Mouse (Mus musculus): ENCODE results near the gene Kif17. TPM values are rescaled to one million over a fixed set of nuclear protein-coding genes. Genes with fewer than 3 reads are reported as not detected.

The Kif17 gene
- polyA plus RNA-seq, 1 experiment: 0.51 TPM

DNA sequence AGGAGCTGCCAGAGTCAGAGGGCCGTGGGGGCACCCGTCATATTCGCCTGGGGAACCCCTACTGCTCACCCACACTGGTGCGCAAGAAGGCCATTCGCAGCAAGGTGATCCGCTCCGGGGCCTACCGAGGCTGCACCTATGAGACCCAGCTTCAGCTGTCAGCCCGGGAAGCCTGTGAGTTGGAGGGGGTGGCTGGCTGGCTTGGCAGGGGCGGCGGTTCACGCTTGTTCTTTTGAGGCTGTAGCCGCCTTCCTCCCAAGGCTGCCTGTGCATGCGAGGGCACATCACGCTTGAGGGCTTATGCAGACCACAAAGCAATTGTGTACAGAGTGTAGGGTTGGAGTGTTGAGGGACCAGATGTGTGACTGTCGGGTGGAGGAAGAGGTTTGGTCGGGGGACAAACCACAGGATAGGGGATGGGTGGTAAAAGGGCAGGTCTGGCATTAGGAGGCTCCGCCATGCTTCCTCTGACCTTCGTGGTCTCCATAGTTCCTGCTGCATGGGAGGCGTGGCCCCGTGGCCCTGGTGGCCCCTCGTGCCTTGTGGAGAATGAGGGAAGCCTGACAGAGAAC, 7.0 kb downstream of the Kif17 start:
- Histone ChIP-seq H3K4me1 (ENCODE audit: control insufficient read depth, insufficient read depth, low read length) (peaks cover 2% of the 10 kb centered on the region; the same call in 1 of the 2 replicates), H3K27ac (ENCODE audit: insufficient read depth, low read length) (no peak overlapping the region), H3K4me3 (ENCODE audit: insufficient read depth, low read length) (no peak overlapping the region)
- TF ChIP-seq POLR2A (IDR thresholded peaks at IDR 0.05; ENCODE audit: low read depth, low read length) (no peak), CTCF (IDR thresholded peaks at IDR 0.05; ENCODE audit: borderline replicate concordance, insufficient read depth, low read length) (no peak)

DNA sequence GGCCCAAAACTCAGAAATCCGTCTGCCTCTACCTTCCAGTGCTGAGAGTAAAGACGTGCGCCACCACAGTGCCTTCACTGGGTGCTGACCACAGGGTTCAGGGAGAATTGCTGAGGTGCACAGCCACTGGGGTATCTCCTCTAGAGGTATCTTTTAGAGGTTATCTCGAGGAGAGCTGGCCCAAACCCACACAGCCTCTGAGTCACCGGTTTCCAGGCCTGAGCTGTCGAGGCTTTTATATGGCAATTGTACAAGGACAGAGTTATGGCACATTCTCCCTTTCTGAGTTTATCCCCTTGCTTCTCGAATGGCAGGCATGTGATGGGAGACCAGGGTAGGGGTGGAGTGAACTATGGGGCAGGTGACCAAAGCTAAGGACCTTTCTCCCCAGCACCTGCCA, 8.4 kb downstream of the Kif17 start:
- TF ChIP-seq CTCF (IDR thresholded peaks at IDR 0.05; ENCODE audit: borderline replicate concordance, insufficient read depth, low read length): no peak
- TF ChIP-seq POLR2A (IDR thresholded peaks at IDR 0.05; ENCODE audit: low read depth, low read length): no peak
- H3K4me1 ChIP-seq (ENCODE audit: control insufficient read depth, insufficient read depth, low read length): no peaks in the 10 kb centered on the region

DNA sequence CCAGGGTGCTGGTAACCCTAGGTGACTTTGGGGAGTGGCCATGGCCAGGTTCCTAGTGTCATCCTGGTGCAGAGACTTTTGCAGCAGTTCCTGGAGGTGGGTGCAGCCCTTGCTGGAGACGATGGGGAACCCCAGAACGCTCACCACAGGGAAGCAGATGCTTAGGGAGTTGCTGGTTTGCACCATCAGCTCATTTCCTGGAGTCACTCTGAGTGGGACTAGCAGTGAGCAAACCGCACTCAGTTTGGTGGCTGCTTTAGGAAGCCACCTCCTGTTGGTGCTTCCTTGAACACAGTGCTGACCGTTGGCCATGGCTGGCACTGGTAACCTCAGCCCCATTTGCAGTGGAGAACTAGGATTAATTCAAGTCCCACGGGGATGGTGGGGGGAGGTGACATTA, 9.2 kb downstream of the Kif17 start:
- H3K4me1 ChIP-seq (ENCODE audit: control insufficient read depth, insufficient read depth, low read length): no peaks in the 10 kb centered on the region
- no peak overlapping the region for H3K27ac ChIP-seq (ENCODE audit: insufficient read depth, low read length)
- TF ChIP-seq CTCF (IDR thresholded peaks at IDR 0.05; ENCODE audit: borderline replicate concordance, insufficient read depth, low read length) (no peak), POLR2A (IDR thresholded peaks at IDR 0.05; ENCODE audit: low read depth, low read length) (no peak)
- H3K4me3 ChIP-seq (ENCODE audit: insufficient read depth, low read length): no peak overlapping the region

More for the DNA sequence above, 8.4 kb downstream of the Kif17 start:
- no peak overlapping the region for H3K4me3 ChIP-seq (ENCODE audit: insufficient read depth, low read length)
- H3K27ac ChIP-seq (ENCODE audit: insufficient read depth, low read length): no peak overlapping the region

DNA sequence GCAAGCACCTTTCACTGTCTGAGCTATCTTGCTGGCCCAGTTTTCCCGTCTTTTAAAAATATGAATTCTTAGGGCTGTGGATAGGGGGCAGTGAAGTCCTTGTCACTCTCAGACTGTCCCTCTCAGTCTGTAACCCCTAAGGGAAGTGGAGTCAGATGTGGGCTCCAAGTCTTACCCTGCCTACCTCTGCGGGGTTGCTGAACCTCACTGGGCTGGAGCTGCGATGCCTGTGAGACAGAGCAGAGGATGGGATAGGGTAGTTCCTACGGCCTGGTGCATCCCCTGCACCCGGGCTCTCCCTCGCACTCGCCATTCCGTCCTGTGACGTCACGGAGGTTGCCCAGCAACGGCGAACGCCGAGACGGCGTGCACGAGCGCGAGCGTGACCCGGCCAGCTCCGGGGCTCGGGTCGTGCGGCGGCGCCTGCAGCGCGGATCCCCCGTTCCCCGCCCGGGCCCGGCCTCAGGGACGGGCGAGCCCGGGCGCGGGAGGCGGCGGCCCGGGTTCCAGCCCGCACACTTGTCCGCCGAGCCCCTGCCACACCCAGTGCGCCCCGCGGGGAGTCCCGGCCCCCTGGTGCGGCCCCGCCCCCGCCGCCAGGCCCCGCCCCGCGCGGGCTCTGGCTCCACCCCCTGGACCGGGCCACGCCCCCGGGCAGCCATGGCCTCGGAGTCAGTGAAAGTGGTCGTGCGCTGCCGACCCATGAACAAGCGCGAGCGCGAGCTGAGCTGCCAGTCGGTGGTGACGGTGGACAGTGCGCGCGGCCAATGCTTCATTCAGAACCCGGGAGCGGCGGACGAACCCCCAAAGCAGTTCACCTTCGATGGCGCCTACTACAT, 11.8 kb downstream of the Kif17 start:
- peak overlapping the region; percentile 59 for H3K4me3 ChIP-seq (ENCODE audit: insufficient read depth, low read length)
- TF ChIP-seq POLR2A (IDR thresholded peaks at IDR 0.05; ENCODE audit: low read depth, low read length) (peak; percentile 65), CTCF (IDR thresholded peaks at IDR 0.05; ENCODE audit: borderline replicate concordance, insufficient read depth, low read length) (no peak)
- no peaks in the 10 kb centered on the region for H3K4me1 ChIP-seq (ENCODE audit: control insufficient read depth, insufficient read depth, low read length)
- H3K27ac ChIP-seq (ENCODE audit: insufficient read depth, low read length): no peak overlapping the region

DNA sequence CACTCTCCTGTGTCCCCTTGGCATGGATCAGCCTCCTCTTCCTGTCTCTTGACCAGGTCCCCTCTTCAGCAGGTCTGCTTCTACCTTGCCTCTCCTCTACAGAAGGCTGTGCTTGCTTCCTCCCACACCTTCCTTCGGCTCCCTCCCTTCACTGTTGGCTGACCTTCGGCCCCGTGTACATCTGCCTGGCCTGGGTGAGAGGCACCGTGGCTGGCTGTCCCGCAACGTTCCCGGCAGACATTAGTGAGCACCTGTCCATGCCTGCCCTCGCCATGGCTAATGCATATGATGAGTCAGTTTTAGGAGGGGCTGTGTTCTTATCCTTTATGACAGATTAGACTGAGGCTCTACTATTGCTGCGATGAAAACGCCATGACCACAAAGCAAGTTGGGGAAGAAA, 17.6 kb downstream of the Kif17 start:
- Histone ChIP-seq H3K4me1 (ENCODE audit: control insufficient read depth, insufficient read depth, low read length) (no peaks in the 10 kb centered on the region), H3K4me3 (ENCODE audit: insufficient read depth, low read length) (no peak overlapping the region), H3K27ac (ENCODE audit: insufficient read depth, low read length) (no peak overlapping the region)
- no peak for TF ChIP-seq CTCF (IDR thresholded peaks at IDR 0.05; ENCODE audit: borderline replicate concordance, insufficient read depth, low read length)
- no peak for TF ChIP-seq POLR2A (IDR thresholded peaks at IDR 0.05; ENCODE audit: low read depth, low read length)

DNA sequence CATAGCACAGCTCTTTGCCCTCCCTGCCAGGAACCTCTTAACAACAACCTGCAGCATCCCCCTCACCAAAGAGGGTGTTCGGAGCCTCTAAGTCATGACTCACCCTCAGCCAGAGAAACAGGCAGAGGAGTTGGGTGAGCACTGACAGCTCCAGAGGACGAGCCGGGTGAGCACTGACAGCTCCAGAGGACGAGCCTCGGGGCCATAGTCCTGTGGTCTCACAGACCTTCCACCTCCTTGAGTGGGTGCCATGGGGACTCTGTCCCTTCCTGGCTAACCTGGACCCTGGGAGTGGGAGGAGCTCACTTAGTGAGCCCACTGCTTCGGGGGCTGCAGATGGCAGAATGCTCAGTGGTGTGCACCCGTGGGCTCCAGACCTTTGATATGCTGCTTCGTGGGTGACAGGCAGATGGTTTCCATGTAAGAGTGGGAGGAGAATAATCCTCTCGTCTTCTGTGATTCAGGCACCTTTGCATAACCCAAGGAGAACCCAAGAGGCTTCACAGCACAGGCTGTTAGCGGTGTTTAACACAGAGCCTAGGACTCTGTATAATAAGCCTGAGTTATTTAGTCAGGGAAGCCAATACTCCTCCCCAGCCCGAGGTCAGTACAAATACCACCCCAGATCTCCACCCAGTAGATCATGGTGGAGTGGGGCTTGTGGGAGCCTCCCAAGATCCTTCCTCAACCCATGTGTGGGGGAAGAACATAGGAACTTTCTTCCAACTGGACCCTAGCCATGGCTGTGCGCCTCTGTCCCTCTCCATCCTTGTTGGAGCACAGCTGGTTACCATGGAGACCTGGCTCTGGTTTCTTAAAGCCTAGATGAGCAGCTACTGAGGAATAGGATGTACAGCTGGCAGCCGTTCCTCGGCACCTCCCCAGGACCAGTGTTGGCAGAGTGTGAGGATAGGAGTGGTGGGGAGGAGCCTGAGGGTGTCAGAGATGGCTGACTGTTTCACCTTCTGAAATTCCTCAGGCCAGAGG, 22.1 kb downstream of the Kif17 start:
- H3K27ac ChIP-seq (ENCODE audit: insufficient read depth, low read length): no peak overlapping the region

DNA sequence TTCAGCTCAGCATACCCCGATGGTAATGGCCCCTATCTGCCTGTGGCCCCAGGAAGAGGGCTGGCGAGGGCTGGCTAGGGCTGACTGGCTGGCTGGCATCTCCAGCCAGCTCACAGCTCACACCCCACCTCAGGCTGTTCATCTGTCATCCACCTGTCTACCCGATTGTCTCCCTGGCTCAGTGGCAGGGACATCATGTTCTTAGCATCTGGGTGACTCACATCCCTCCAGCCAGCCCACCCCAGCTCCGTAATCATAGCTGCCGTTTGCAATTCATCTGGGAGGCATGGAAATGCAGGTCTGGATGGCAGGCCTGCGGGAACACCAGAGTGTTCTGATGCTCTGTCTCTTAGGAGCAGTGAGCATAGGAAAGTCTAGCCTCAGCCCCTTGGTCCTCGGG, 28.1 kb downstream of the Kif17 start:
- no peak overlapping the region for H3K27ac ChIP-seq (ENCODE audit: insufficient read depth, low read length)
- no peak for TF ChIP-seq CTCF (IDR thresholded peaks at IDR 0.05; ENCODE audit: borderline replicate concordance, insufficient read depth, low read length)
- TF ChIP-seq POLR2A (IDR thresholded peaks at IDR 0.05; ENCODE audit: low read depth, low read length): no peak
- no peaks in the 10 kb centered on the region for H3K4me1 ChIP-seq (ENCODE audit: control insufficient read depth, insufficient read depth, low read length)
- no peak overlapping the region for H3K4me3 ChIP-seq (ENCODE audit: insufficient read depth, low read length)

More for the DNA sequence above, 22.1 kb downstream of the Kif17 start:
- Histone ChIP-seq H3K4me1 (ENCODE audit: control insufficient read depth, insufficient read depth, low read length) (no peaks in the 10 kb centered on the region), H3K4me3 (ENCODE audit: insufficient read depth, low read length) (no peak overlapping the region)
- no peak for TF ChIP-seq POLR2A (IDR thresholded peaks at IDR 0.05; ENCODE audit: low read depth, low read length)

DNA sequence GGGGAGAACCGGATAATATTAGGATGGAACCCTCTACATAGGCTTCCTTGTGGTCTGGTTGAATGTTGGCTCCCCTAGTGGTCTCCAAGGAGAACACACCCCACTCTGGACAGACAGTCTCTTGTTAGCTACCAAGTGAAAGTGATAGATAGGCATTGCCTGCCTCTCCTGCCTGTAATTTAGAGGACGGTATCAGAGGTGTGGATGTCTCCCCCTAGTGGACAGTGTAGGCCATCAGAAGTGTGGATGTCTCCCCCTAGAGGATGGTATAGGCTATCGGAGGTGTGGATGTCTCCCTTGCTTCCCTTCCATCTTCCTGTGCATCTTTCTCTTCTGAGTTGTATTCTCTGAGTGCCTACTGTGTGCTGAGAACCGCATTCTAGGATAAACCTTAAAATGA, 32.6 kb downstream of the Kif17 start:
- Histone ChIP-seq H3K27ac (ENCODE audit: insufficient read depth, low read length) (no peak overlapping the region), H3K4me3 (ENCODE audit: insufficient read depth, low read length) (no peak overlapping the region), H3K4me1 (ENCODE audit: control insufficient read depth, insufficient read depth, low read length) (no peaks in the 10 kb centered on the region)
- TF ChIP-seq POLR2A (IDR thresholded peaks at IDR 0.05; ENCODE audit: low read depth, low read length): no peak
- TF ChIP-seq CTCF (IDR thresholded peaks at IDR 0.05; ENCODE audit: borderline replicate concordance, insufficient read depth, low read length): peak; percentile 87

DNA sequence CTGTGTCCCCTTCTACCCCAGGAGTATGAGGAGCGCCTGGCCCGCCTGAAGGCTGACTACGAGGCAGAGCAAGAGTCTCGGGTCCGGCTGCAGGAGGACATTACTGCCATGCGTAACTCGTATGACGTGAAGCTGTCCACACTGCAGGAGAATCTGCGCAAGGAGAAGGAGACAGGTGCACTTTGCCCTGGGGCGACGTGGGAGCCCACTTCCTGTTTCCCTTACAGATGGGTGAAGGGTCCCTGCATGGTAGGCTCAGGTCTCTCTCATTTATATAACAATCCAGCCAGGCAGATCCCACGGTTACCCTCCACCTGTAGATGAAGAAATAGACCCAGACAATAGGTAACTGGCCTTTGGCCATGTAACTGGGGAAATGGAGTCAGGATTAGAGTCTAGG, 36.2 kb downstream of the Kif17 start:
- TF ChIP-seq CTCF (IDR thresholded peaks at IDR 0.05; ENCODE audit: borderline replicate concordance, insufficient read depth, low read length): no peak
- TF ChIP-seq POLR2A (IDR thresholded peaks at IDR 0.05; ENCODE audit: low read depth, low read length): no peak
- Histone ChIP-seq H3K4me3 (ENCODE audit: insufficient read depth, low read length) (no peak overlapping the region), H3K4me1 (ENCODE audit: control insufficient read depth, insufficient read depth, low read length) (no peaks in the 10 kb centered on the region), H3K27ac (ENCODE audit: insufficient read depth, low read length) (no peak overlapping the region)

Measured in embryonic fibroblast, embryonic 13.5 days (primary cell).